Mouse (Mus musculus) cortical plate, adult 2 months (tissue): Measurements from ENCODE around the gene Dmgdh. TPM values are rescaled to one million over a fixed set of nuclear protein-coding genes. Genes with fewer than 3 reads are reported as not detected.

Experiments used
- H3K27ac ChIP-seq: fragments of 200-500 bp; 2 replicates; pipeline ENCODE4 v1.5.1; 2012; ENCODE audit warnings: low read length, control low read depth, inconsistent platforms; ENCODE audit not compliant: insufficient read depth
- H3K4me1 ChIP-seq: fragments of 200-500 bp; 2 replicates; pipeline ENCODE4 v1.6.1; 2011; ENCODE audit warnings: low read length; ENCODE audit not compliant: control insufficient read depth, insufficient read depth
- H3K4me3 ChIP-seq: fragments of 200-500 bp; 2 replicates; pipeline ENCODE4 v1.5.1; 2011; ENCODE audit warnings: mild to moderate bottlenecking, low read length, control low read depth; ENCODE audit not compliant: insufficient read depth
- CTCF ChIP-seq: fragments of 200-500 bp; IDR thresholded peaks from 2 replicates; pipeline ENCODE4 v1.5.1; 2011; ENCODE audit warnings: mild to moderate bottlenecking, control low read depth, low read length; ENCODE audit not compliant: insufficient read depth; ENCODE audit errors: extremely low read depth
- POLR2A ChIP-seq: fragments of 200-500 bp; IDR thresholded peaks from 2 replicates; pipeline ENCODE4 v1.6.1; 2011; ENCODE audit warnings: mild to moderate bottlenecking, low read length, control low read depth; ENCODE audit not compliant: insufficient read depth; ENCODE audit errors: extremely low read depth
- polyA plus RNA-seq: library from polyadenylated mRNA; depleted of rRNA; stranded (reverse); fragments of >200 nt; gene quantifications from 2 replicates; pipeline ENCODE4 v1.2.3, GENCODE M21; 2012

Gene Dmgdh
- polyA plus RNA-seq, 1 experiment: 0.23 TPM

GRCm38 (mm10) chr13:93698866-93699265, 24.6 kb downstream of the Dmgdh start:
- Histone ChIP-seq H3K4me1 (no peaks in the 10 kb centered on the region), H3K27ac (no peak overlapping the region), H3K4me3 (no peak overlapping the region)
- TF ChIP-seq CTCF (no peak), POLR2A (no peak)

- Histone ChIP-seq H3K4me1 (no peaks in the 10 kb centered on the region), H3K4me3 (no peak overlapping the region), H3K27ac (no peak overlapping the region)
- no peak for TF ChIP-seq POLR2A
- TF ChIP-seq CTCF: no peak
These were observed 31.5 kb downstream of the Dmgdh start for GRCm38 (mm10) chr13:93705697-93706096.

- Histone ChIP-seq H3K27ac (no peak overlapping the region), H3K4me1 (no peaks in the 10 kb centered on the region), H3K4me3 (no peak overlapping the region)
- TF ChIP-seq POLR2A (no peak), CTCF (no peak)
These were observed 33.0 kb downstream of the Dmgdh start for GRCm38 (mm10) chr13:93707271-93707670.

GRCm38 (mm10) chr13:93710325-93710724, 36.1 kb downstream of the Dmgdh start:
- Histone ChIP-seq H3K4me3 (no peak overlapping the region), H3K4me1 (no peaks in the 10 kb centered on the region), H3K27ac (no peak overlapping the region)
- TF ChIP-seq CTCF (no peak), POLR2A (no peak)

GRCm38 (mm10) chr13:93711226-93711625, 37.0 kb downstream of the Dmgdh start:
- TF ChIP-seq POLR2A (no peak), CTCF (no peak)
- no peaks in the 10 kb centered on the region for H3K4me1 ChIP-seq
- H3K4me3 ChIP-seq: no peak overlapping the region
- no peak overlapping the region for H3K27ac ChIP-seq

- H3K4me3 ChIP-seq: no peak overlapping the region
- TF ChIP-seq POLR2A (no peak), CTCF (no peak)
These were observed 38.1 kb downstream of the Dmgdh start for GRCm38 (mm10) chr13:93712362-93712761.

GRCm38 (mm10) chr13:93713826-93714225, 39.6 kb downstream of the Dmgdh start:
- no peak overlapping the region for H3K4me3 ChIP-seq
- H3K4me1 ChIP-seq: no peaks in the 10 kb centered on the region
- TF ChIP-seq POLR2A (no peak), CTCF (no peak)
- H3K27ac ChIP-seq: no peak overlapping the region

More at GRCm38 (mm10) chr13:93712362-93712761, 38.1 kb downstream of the Dmgdh start:
- Histone ChIP-seq H3K4me1 (no peaks in the 10 kb centered on the region), H3K27ac (no peak overlapping the region)

GRCm38 (mm10) chr13:93717113-93717512, 42.9 kb downstream of the Dmgdh start:
- no peaks in the 10 kb centered on the region for H3K4me1 ChIP-seq
- no peak overlapping the region for H3K4me3 ChIP-seq
- H3K27ac ChIP-seq: no peak overlapping the region
- TF ChIP-seq POLR2A (no peak), CTCF (no peak)

- H3K4me1 ChIP-seq: peaks cover 1% of the 10 kb centered on the region; the same call in 1 of the 2 replicates
- no peak for TF ChIP-seq POLR2A
- peak; percentile 88 for TF ChIP-seq CTCF
- H3K27ac ChIP-seq: no peak overlapping the region
- peak overlapping the region; percentile 11; the same call in 1 of the 2 replicates for H3K4me3 ChIP-seq
These were observed 44.7 kb downstream of the Dmgdh start for GRCm38 (mm10) chr13:93718948-93719347.

- Histone ChIP-seq H3K4me3 (no peak overlapping the region), H3K4me1 (peaks cover 1% of the 10 kb centered on the region; the same call in 1 of the 2 replicates), H3K27ac (peak overlapping the region; percentile 80)
- TF ChIP-seq POLR2A (no peak), CTCF (no peak)
These were observed 47.7 kb downstream of the Dmgdh start for GRCm38 (mm10) chr13:93721916-93722315.
